Mouse (Mus musculus) inflammation-experienced regulatory T-cells (primary cell): ENCODE data around the gene Gosr1. TPM values are rescaled to one million over a fixed set of nuclear protein-coding genes. Genes with fewer than 3 reads are reported as not detected.

ENCODE experiments used
- polyA plus RNA-seq, 2 experiments: library from polyadenylated mRNA; unstranded; fragments of 100-300 nt; shearing (Covaris generic); gene quantifications; one replicate each; pipeline ENCODE4 v1.2.1; 2017

Gene Gosr1
- 10 to 100 TPM; 49.8 to 50.3 TPM for polyA plus RNA-seq

GRCm38 (mm10) chr11:76763053-76763740, at the start of gene Gosr1:
Gene Gosr1, minus strand, starts transcription at chr11:76763579.

GRCm38 (mm10) chr11:76679508-76679907, 83.9 kb downstream of the Gosr1 start, which contains the start of gene Trarg1:
Gene Trarg1, plus strand, starts transcription at chr11:76679808.

Other genes with a start within 250 kb of the Gosr1 start
- gene Abr, start 141.3 kb downstream of the Gosr1 start, polyA plus RNA-seq: 10 to 100 TPM; 60.5 to 77.9 TPM
- under 1 TPM in 1 of 2 experiments, not detected in 1; 0.22 TPM for gene Bhlha9, start 91.1 kb downstream of the Gosr1 start, polyA plus RNA-seq
- under 1 TPM in 1 of 2 experiments, not detected in 1; 0.18 TPM for gene Trarg1, start 83.8 kb downstream of the Gosr1 start, polyA plus RNA-seq
- 10 to 100 TPM in 1 of 2 experiments, 1 to 10 TPM in 1; 5.0 to 11.7 TPM for gene Cpd, start 83.4 kb upstream of the Gosr1 start, polyA plus RNA-seq
- under 1 TPM in 1 of 2 experiments, not detected in 1; 0.39 TPM for gene Tmigd1, start 138.6 kb upstream of the Gosr1 start, polyA plus RNA-seq
- 10 to 100 TPM; 58.3 to 66.2 TPM for gene Blmh, start 161.2 kb upstream of the Gosr1 start, polyA plus RNA-seq
- 1 to 10 TPM in 1 of 2 experiments, under 1 TPM in 1; 0.64 to 2.6 TPM for gene Slc6a4, start 235.0 kb upstream of the Gosr1 start, polyA plus RNA-seq